Mouse (Mus musculus) left cerebral cortex, adult 6 months (tissue): ENCODE data around the gene Olfr522. TPM values are rescaled to one million over a fixed set of nuclear protein-coding genes. Genes with fewer than 3 reads are reported as not detected.

Experiments used
- long read RNA-seq, 2 experiments: library from polyadenylated mRNA; unstranded; transcript quantifications; one replicate each; pipeline ENCODE4 v2.0.0; 2019 to 2020
- polyA plus RNA-seq: library from polyadenylated mRNA; unstranded; fragments of <200 nt; fragmentation: Nextera tagmentation; gene quantifications from 2 replicates; pipeline ENCODE4 v1.2.3, GENCODE M21; 2021

Olfr522 gene
- polyA plus RNA-seq = not detected in 2 replicates
- long read RNA-seq, experiment 1 = 0 reads
- long read RNA-seq, experiment 2 = 0 reads

DNA sequence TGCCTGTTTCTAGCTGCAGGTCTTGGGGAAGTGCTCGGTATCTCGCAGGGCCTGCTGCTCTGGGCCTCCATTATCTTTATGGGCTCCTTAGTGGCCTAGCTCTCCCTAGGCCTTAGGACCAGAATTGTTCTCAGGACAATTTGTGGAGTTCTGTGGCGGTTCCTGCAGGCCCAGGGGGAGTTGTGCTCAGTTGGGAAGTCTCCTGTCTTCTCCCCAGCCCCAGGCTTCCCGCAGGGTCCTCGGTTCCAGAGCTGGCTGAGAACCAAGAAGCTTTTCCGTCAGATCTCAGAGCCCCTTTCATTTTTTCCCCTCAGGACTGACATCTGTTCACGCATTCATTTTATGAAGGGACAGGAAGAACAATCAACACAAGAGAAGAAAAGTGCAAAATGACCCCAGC lies at the start of gene Olfr522:
TSS of gene Olfr522 (minus strand) at position 101 of the 400 bp plus-strand sequence.

DNA sequence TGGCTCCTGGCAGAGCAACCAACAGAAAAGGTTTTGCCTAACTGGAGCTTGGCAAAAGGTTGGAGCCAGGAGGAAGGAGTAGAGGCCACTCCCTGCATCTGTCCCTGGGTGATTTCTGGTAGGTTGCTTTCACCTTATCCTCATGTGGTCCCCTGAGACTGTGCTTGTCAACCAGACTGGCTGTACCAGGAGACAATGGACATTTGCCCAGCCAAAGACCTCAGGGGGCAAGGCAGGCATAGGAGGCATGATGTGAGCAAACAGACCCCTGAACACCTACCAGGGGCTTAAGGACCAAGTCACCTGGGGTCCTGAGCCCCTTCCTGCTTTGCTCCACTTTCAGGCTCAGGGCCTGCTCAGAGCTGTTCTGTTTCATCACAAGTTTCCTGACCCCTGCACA lies 41.3 kb upstream of the Olfr522 start, which contains the start of gene Olfr524:
TSS of gene Olfr524 (minus strand) at position 101 of the 400 bp plus-strand sequence.

DNA sequence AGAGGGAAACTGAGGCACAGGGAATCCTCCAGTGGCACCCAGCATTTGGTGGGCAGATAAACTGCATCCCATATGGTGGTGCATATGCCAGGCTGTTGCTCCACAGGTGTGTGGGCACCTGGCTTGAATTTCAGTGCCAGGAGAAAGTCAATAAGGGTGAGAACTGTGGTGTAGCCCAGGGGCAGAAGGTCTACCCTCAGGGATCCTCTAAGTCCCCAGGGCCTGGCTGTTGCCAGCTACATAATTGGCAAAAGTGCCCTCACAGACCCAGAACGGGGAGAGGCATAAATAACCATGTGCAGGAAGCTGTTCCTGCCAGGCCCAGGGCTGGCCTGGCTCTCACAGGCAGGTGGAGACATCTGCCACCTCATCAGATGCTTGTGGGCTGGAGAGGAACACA lies 8.4 kb upstream of the Olfr522 start, which contains the start of gene Olfr523:
TSS of gene Olfr523 (plus strand) at position 282 of the 400 bp plus-strand sequence.

GRCm38 (mm10) chr7:140154218-140154927 lies 10.2 kb downstream of the Olfr522 start, which contains the start of gene Sprn:
Gene Sprn (minus strand): TSS chr7:140154877.

GRCm38 (mm10) chr7:140137135-140138020 lies 27.2 kb downstream of the Olfr522 start, which contains the start of gene Mtg1:
Gene Mtg1 (plus strand): TSS chr7:140137564.

GRCm38 (mm10) chr7:140116329-140117054 lies 48.1 kb downstream of the Olfr522 start, which contains the start of gene Echs1:
Gene Echs1 (minus strand): TSS chr7:140116476.

GRCm38 (mm10) chr7:140115583-140116328 lies 48.8 kb downstream of the Olfr522 start, which contains the start of gene Paox:
Gene Paox (plus strand): TSS chr7:140115799.

Other genes with a start within 250 kb of the Olfr522 start
- gene Utf1, start 221.0 kb downstream of the Olfr522 start, polyA plus RNA-seq = not detected in 2 replicates
- 0.82 and 1.3 TPM in 2 replicates for gene 6430531B16Rik, start 186.0 kb downstream of the Olfr522 start, polyA plus RNA-seq
- 0.46 and 0.47 TPM in 2 replicates for gene Adam8, start 172.2 kb downstream of the Olfr522 start, polyA plus RNA-seq
- gene Zfp511, start 128.4 kb downstream of the Olfr522 start, polyA plus RNA-seq = 36.5 and 53.0 TPM in 2 replicates
- 22.3 and 31.9 TPM in 2 replicates for gene Tubgcp2, start 128.1 kb downstream of the Olfr522 start, polyA plus RNA-seq
- gene Msx3, start 115.7 kb downstream of the Olfr522 start, polyA plus RNA-seq = not detected in 2 replicates
- gene Caly, start 82.2 kb downstream of the Olfr522 start, polyA plus RNA-seq = 444 and 556 TPM in 2 replicates
- gene Prap1, start 71.4 kb downstream of the Olfr522 start, polyA plus RNA-seq = not detected in 2 replicates
- 114 and 131 TPM in 2 replicates for gene Fuom, start 62.3 kb downstream of the Olfr522 start, polyA plus RNA-seq
- gene Paox, start 49.0 kb downstream of the Olfr522 start, polyA plus RNA-seq = 4.3 and 5.1 TPM in 2 replicates
- gene Echs1, start 48.3 kb downstream of the Olfr522 start, polyA plus RNA-seq = 107 and 129 TPM in 2 replicates
- gene Mtg1, start 27.2 kb downstream of the Olfr522 start, polyA plus RNA-seq = 35.5 and 55.8 TPM in 2 replicates
- 53.6 and 65.3 TPM in 2 replicates for gene Sprn, start 9.9 kb downstream of the Olfr522 start, polyA plus RNA-seq
- not detected in 2 replicates for gene Olfr523, start 8.5 kb upstream of the Olfr522 start, polyA plus RNA-seq
- gene Olfr524, start 41.2 kb upstream of the Olfr522 start, polyA plus RNA-seq = not detected in 2 replicates
- gene Cd163l1, start 53.5 kb upstream of the Olfr522 start, polyA plus RNA-seq = not detected in 2 replicates
- gene 5830411N06Rik, start 82.5 kb upstream of the Olfr522 start, polyA plus RNA-seq = not detected in 2 replicates
- not detected in 2 replicates for gene Olfr525, start 156.1 kb upstream of the Olfr522 start, polyA plus RNA-seq
- gene Olfr527, start 169.3 kb upstream of the Olfr522 start, polyA plus RNA-seq = not detected in 2 replicates
- gene Olfr60, start 196.9 kb upstream of the Olfr522 start, polyA plus RNA-seq = not detected in 2 replicates
- gene Olfr530, start 211.6 kb upstream of the Olfr522 start, polyA plus RNA-seq = not detected in 2 replicates
- not detected in 2 replicates for gene Olfr531, start 238.2 kb upstream of the Olfr522 start, polyA plus RNA-seq